Mouse (Mus musculus) forebrain, embryonic 10.5 days (tissue): ENCODE results near the gene Gm20834. TPM values are rescaled to one million over a fixed set of nuclear protein-coding genes. Genes with fewer than 3 reads are reported as not detected.
"Not testable (repeated sequence)": the region's sequence is repeated elsewhere in the genome, so short reads cannot be mapped to it uniquely, and the experiment has no call there.

Experiments used
- DNase-seq: peaks from one replicate; pipeline ENCODE4 v3.0.0-alpha.2; 2017; ENCODE audit warnings: low spot score; ENCODE audit errors: extremely low spot score
- H3K27ac ChIP-seq: fragments of 300-500 bp; sonication (generic); 2 replicates; pipeline ENCODE4 v1.5.1; 2016; ENCODE audit warnings: mild to moderate bottlenecking
- H3K27me3 ChIP-seq: fragments of 300-500 bp; sonication (generic); 2 replicates; pipeline ENCODE4 v1.6.1; 2016; ENCODE audit warnings: mild to moderate bottlenecking; ENCODE audit not compliant: poor library complexity, severe bottlenecking
- H3K36me3 ChIP-seq: fragments of 300-500 bp; sonication (generic); replicated peaks from 2 replicates; pipeline ENCODE4 v1.6.1; 2016; ENCODE audit warnings: mild to moderate bottlenecking, moderate library complexity
- H3K4me1 ChIP-seq: fragments of 300-500 bp; sonication (generic); 2 replicates; pipeline ENCODE4 v1.6.1; 2016
- H3K4me3 ChIP-seq: fragments of 300-500 bp; sonication (generic); 2 replicates; pipeline ENCODE4 v1.5.1; 2016; ENCODE audit warnings: mild to moderate bottlenecking, moderate library complexity
- H3K9me3 ChIP-seq: fragments of 300-500 bp; sonication (generic); 2 replicates; pipeline ENCODE4 v1.6.1; 2016; ENCODE audit warnings: mild to moderate bottlenecking, moderate library complexity
- WGBS: fragments of 180-500 bp; shearing (Covaris S2); methylation state at CpG from one replicate; pipeline ENCODE4 v1.1.7; 2016; 5-methylcytosine and 5-hydroxymethylcytosine counted together
- polyA plus RNA-seq: library from polyadenylated mRNA; unstranded; fragments of >200 nt; fragmentation: Nextera tagmentation; extraction: Ambion mirVana; gene quantifications from 2 replicates; pipeline ENCODE4 v1.2.1, GENCODE M21; 2016

The Gm20834 gene
- not detected in 2 replicates for polyA plus RNA-seq

GRCm38 (mm10) chrY:10324489-10324888 is at the start of gene Gm20834:
Gene Gm20834 (minus strand): TSS chrY:10324589.
- H3K27me3 ChIP-seq, DNase-seq, H3K4me3 ChIP-seq, H3K9me3 ChIP-seq, H3K36me3 ChIP-seq, H3K27ac ChIP-seq, H3K4me1 ChIP-seq: not testable (repeated sequence)
- 54% methylated on average over 4 of the region's 4 CpGs for WGBS

Other genes starting within 250 kb of the Gm20834 start
- gene Gm21310, start 177.4 kb downstream of the Gm20834 start, polyA plus RNA-seq: not detected in 2 replicates
- gene Gm28510, start 88.1 kb upstream of the Gm20834 start, polyA plus RNA-seq: not detected in 2 replicates
- gene Gm20737, start 211.5 kb upstream of the Gm20834 start, polyA plus RNA-seq: not detected in 2 replicates
- not detected in 2 replicates for gene Gm21775, start 228.9 kb upstream of the Gm20834 start, polyA plus RNA-seq